Mouse (Mus musculus): ENCODE measurements at regions not wholly inside any gene's neighbourhood (a gene's known extent, or its start where the extent isn't known, plus 50 kb on each side); places are given as distances from the start of the nearest gene placed in this dataset.

- TF ChIP-seq CTCF (IDR thresholded peaks at IDR 0.05; ENCODE audit: low read depth) (peak; percentile 27), EP300 (IDR thresholded peaks at IDR 0.05; ENCODE audit: low read depth) (no peak)
Measured at GRCm38 (mm10) chrX:35813206-35813605, 75.4 kb upstream of the Dock11 start.

All from heart, postnatal 0 days (tissue).